Mouse (Mus musculus) embryonic facial prominence, embryonic 12.5 days (tissue): ENCODE results near the gene Zmym5. TPM values are rescaled to one million over a fixed set of nuclear protein-coding genes. Genes with fewer than 3 reads are reported as not detected.
"Not testable (repeated sequence)": the region's sequence is repeated elsewhere in the genome, so short reads cannot be mapped to it uniquely, and the experiment has no call there.

Source experiments
- ATAC-seq: fragments of 200-750 bp; cut with Nextera tagmentation; 2 replicates; pipeline ENCODE4 v1.8.0; 2017; ENCODE audit not compliant: insufficient number of reproducible peaks, insufficient read depth, low FRiP score, low TSS enrichment
- H3K27ac ChIP-seq: fragments of 300-500 bp; sonication (generic); 2 replicates; pipeline ENCODE4 v1.5.1; 2016; ENCODE audit warnings: mild to moderate bottlenecking
- H3K27me3 ChIP-seq: fragments of 300-500 bp; sonication (generic); 2 replicates; pipeline ENCODE4 v1.6.1; 2016; ENCODE audit warnings: mild to moderate bottlenecking, moderate library complexity
- H3K36me3 ChIP-seq: fragments of 300-500 bp; sonication (generic); 2 replicates; pipeline ENCODE4 v1.6.1; 2016; ENCODE audit warnings: mild to moderate bottlenecking
- H3K4me1 ChIP-seq: fragments of 300-500 bp; sonication (generic); 2 replicates; pipeline ENCODE4 v1.6.1; 2016
- H3K4me2 ChIP-seq: fragments of 300-500 bp; sonication (generic); replicated peaks from 2 replicates; pipeline ENCODE4 v1.6.1; 2016; ENCODE audit warnings: mild to moderate bottlenecking, moderate library complexity
- H3K4me3 ChIP-seq: fragments of 300-500 bp; sonication (generic); 2 replicates; pipeline ENCODE4 v1.5.1; 2016; ENCODE audit warnings: mild to moderate bottlenecking
- H3K9ac ChIP-seq: fragments of 300-500 bp; sonication (generic); 2 replicates; pipeline ENCODE4 v1.6.1; 2016; ENCODE audit warnings: mild to moderate bottlenecking, moderate library complexity
- H3K9me3 ChIP-seq: fragments of 300-500 bp; sonication (generic); 2 replicates; pipeline ENCODE4 v1.6.1; 2016; ENCODE audit warnings: mild to moderate bottlenecking, moderate library complexity
- WGBS: fragments of 180-500 bp; shearing (Covaris S2); methylation state at CpG from one replicate; pipeline ENCODE4 v1.1.7; 2016; 5-methylcytosine and 5-hydroxymethylcytosine counted together
- polyA plus RNA-seq: library from polyadenylated mRNA; unstranded; fragments of >200 nt; fragmentation: Nextera tagmentation; extraction: Ambion mirVana; gene quantifications from 2 replicates; pipeline ENCODE4 v1.2.1, GENCODE M21; 2016

The Zmym5 gene
- polyA plus RNA-seq, 1 experiment from 2014 or later = 33.3 TPM

- Histone ChIP-seq H3K4me1 (peaks cover 13% of the 10 kb centered on the region; the same call in 1 of the 2 replicates), H3K9ac (no peak overlapping the region), H3K4me2 (peak overlapping the region; percentile 69), H3K4me3 (peak overlapping the region; percentile 20; the same call in 1 of the 2 replicates), H3K27ac (no peak overlapping the region), H3K27me3 (no peaks in the 10 kb centered on the region), H3K9me3 (no peaks in the 10 kb centered on the region), H3K36me3 (peaks cover 18% of the 10 kb centered on the region)
- 54% methylated on average over 4 of the region's 4 CpGs for WGBS
- no peak for ATAC-seq
Measured at GRCm38 (mm10) chr14:56775416-56775815, 36.1 kb downstream of the Zmym5 start.

DNA sequence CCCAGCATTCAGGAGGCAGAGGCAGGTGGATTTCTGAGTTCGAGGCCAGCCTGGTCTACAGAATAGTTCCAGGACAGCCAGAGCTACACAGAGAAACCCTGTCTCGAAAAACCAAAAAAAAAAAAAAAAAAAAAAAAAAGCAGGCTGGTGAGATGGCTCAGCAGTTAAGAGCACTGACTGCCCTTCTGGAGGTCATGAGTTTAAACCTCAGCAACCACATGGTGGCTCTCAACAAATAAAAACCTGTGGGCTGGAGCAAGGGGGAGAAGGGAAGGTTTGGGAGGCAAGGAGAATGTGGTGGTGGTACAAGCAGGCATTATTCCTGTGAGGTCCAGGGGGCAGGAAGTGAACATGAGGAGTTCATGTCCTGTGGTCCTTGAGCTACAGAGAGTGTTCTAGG lies 45.1 kb downstream of the Zmym5 start:
- WGBS = 92% methylated on average over 2 of the region's 2 CpGs
- not testable (repeated sequence) for H3K9ac ChIP-seq, H3K4me2 ChIP-seq, H3K9me3 ChIP-seq, ATAC-seq, H3K27me3 ChIP-seq, H3K27ac ChIP-seq, H3K4me1 ChIP-seq, H3K4me3 ChIP-seq
- peaks cover 43% of the 10 kb centered on the region for H3K36me3 ChIP-seq

DNA sequence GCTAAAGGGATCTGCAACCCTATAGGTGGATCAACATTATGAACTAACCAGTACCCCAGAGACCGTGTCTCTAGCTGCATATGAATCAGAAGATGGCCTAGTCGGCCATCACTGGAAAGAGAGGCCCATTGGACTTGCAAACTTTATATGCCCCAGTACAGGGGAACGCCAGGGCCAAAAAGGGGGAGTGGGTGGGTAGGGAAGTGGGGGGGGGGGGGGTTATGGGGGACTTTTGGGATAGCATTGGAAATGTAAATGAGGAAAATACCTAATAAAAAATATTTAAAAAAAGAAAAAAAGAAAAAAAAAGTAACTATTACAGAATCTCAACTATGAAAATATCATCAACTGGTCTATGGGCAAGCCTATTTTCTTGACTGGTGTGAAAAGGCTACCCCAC lies 46.4 kb downstream of the Zmym5 start:
- not testable (repeated sequence) for H3K4me2 ChIP-seq, H3K27ac ChIP-seq, H3K4me1 ChIP-seq, H3K9ac ChIP-seq, H3K27me3 ChIP-seq, H3K9me3 ChIP-seq, H3K4me3 ChIP-seq, ATAC-seq
- H3K36me3 ChIP-seq = peaks cover 47% of the 10 kb centered on the region
- WGBS = 93% methylated on average over 3 of the region's 3 CpGs

DNA sequence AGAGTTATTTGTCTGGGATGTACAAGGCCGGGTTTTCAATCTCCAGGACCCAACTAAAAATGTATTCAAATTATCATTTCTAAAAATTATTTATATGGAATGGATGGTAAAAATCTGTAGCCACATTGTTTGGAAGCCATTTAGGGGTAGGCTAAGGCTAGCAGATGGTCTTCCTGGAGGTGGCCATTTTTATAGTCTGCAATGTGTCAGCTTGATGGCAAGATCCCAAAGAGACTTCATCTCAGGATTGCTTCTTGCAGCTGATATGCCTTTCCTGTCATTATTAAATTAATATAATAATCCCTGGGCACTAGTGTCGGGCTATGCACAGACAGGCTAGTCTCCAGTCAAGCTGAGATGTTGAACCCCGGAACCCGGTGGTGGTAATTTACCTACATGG lies 60.2 kb downstream of the Zmym5 start:
- H3K4me3 ChIP-seq = no peak overlapping the region
- H3K27ac ChIP-seq = no peak overlapping the region
- no peaks in the 10 kb centered on the region for H3K9me3 ChIP-seq
- no peak overlapping the region for H3K9ac ChIP-seq
- 0 out of 2 replicates have a peak, but pooled peaks cover 3% of the 10 kb centered on the region for H3K4me1 ChIP-seq
- no peak overlapping the region for H3K4me2 ChIP-seq
- no peak for ATAC-seq
- H3K36me3 ChIP-seq = peaks cover 40% of the 10 kb centered on the region
- H3K27me3 ChIP-seq = no peaks in the 10 kb centered on the region
- 82% methylated on average over 4 of the region's 4 CpGs for WGBS

Other genes with a start within 250 kb of the Zmym5 start
- gene Cenpj, start 236.3 kb downstream of the Zmym5 start, polyA plus RNA-seq = 15.0 and 17.0 TPM in 2 replicates
- 2.0 and 2.6 TPM in 2 replicates for gene Parp4, start 236.1 kb downstream of the Zmym5 start, polyA plus RNA-seq
- 33.7 and 37.1 TPM in 2 replicates for gene Mphosph8, start 143.5 kb downstream of the Zmym5 start, polyA plus RNA-seq
- gene Pspc1, start 33.4 kb downstream of the Zmym5 start, polyA plus RNA-seq = 47.1 and 49.9 TPM in 2 replicates
- gene Zmym2, start 74.9 kb upstream of the Zmym5 start, polyA plus RNA-seq = 68.5 and 69.8 TPM in 2 replicates
- 2.1 and 4.1 TPM in 2 replicates for gene Gja3, start 246.4 kb upstream of the Zmym5 start, polyA plus RNA-seq